Mouse (Mus musculus) cerebellum, postnatal 14 days (tissue): ENCODE results near the gene Dbx1.

ENCODE experiments used
- DNase-seq, 2 experiments: peaks; one replicate each; pipeline ENCODE4 v3.0.0; 2021; ENCODE audit warnings: mixed read lengths in 2 of 2

The Dbx1 gene

DNA sequence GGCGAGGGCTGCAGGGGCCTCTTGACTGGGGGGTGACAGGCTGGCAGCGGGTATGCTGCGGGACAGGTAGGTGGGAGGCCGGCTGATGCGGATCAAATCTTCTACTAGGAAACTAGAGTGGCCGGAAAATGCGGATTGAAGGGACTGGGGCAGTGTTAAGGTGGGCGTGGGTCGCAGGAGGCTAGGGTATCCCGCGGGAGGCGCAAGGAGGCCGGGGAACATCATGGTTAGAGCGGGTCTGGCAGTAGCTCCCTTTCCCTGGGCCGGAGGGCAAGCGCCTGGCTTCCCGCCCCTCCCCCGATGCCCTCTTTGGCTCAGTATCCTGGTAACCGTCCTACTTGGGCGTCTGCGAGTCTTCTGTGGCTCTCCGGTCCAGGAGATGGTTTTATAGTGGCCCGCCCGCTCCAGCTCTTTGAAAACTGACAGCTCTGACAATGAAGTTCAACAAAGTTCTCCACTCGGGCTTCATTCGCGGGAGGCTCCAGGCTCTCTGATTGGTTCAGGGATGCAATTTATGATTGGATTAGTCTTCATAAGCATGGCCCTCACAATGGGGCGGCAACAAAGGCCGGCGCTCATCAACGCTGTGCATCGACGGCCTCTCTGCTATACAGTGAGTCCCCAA is at the start of gene Dbx1:
Gene Dbx1 (minus strand): TSS at position 359 of the 625 bp plus-strand sequence.
- no peak for DNase-seq

DNA sequence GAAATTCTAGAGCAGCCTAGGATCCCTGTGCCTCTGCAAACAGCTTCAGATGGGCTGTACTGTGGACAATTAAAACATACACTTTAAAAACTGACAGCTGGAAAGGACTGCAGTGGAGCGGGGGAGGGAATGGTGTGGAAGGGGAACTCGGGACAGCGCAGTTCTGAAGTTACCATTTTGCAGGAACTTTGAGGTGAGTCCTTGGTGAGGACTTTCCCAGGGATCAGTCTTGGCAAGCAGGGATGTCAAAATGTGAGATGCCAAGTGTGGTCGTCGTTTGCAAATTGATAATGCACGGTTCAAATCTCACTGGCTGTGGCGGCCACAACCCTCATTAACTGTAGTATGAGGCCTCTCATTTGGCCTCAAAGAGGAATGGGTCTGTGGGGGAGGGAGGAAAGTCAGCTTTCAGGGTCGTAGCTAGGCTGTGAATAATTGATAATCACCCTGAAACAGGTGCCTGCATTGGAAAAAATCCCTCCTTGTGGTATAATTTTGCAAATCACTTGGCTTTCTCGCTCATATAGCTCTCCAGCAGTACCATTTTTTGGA is 42.3 kb upstream of the Dbx1 start:
- DNase-seq, result no peak

DNA sequence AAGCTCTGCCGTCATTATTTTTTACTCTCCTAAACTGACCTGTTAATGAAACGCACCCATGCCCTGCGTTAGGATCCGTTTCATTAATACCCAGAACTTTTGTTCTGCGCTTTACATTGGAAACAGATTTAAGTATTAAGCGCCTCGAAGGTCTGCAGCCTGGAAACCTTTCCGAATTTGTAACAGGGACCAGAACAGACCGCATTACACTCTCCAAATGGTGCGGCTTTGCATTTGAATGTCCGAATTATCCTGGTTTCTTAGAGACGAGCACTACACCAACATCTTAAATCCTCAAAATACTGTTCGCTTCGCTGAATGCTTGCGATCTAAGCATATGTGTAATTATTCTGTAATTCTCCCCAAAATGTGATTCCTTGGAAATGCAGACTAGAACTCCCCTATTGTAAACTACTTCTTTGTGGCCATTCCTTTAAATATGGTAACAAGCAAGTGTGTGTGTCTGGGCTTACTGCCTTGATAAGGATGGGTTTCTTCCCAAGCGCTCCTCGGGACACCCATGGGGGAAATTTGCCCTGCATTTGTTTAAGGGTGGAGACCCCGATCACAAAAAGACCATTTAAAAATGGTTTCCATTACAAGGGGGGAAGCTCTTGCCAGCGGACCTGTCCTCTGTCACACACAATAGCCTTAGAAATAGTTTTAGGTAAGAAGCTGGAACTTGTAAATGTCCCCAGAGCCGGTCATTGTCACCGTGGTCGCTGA is 41.6 kb upstream of the Dbx1 start:
- DNase-seq, result no peak

DNA sequence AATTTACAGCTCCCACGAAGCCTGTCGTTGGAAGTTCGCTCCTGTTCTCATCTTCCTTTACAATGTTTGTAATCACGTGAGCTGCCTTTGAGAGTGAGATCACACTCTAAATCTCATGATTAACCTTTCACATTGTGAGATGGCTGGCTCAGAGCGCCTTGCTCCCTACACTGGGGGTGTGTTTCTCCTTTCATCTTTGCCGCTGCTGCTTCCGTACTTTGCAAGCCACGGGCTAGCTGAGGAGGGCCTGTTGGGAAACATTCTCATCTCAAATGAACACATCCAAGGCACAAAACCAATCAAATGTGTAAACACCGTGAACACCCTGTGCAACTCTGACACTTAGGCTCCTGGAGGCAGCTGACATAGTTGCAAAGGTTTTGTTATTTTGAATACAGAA is 40.5 kb upstream of the Dbx1 start:
- DNase-seq, result no peak

DNA sequence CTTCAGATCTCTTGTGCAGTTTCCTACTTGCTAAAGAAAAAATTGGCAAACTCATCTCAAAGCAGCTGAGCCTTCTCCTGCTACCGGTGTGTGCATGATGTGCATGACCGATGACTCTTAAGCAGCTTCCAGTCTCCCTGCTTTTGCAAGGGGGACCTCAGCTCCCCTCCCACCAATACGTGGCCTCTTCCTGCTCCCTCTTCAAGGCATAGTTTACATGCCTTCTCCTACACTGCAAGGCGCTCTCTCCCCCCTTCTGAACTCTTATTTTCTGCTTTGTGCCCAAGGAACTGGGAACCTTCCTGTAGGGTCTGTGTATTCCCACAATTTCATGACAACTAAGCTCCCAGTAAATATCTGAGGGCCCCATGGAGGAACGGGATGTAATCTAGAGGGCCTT is 40.0 kb upstream of the Dbx1 start:
- DNase-seq, result no peak

DNA sequence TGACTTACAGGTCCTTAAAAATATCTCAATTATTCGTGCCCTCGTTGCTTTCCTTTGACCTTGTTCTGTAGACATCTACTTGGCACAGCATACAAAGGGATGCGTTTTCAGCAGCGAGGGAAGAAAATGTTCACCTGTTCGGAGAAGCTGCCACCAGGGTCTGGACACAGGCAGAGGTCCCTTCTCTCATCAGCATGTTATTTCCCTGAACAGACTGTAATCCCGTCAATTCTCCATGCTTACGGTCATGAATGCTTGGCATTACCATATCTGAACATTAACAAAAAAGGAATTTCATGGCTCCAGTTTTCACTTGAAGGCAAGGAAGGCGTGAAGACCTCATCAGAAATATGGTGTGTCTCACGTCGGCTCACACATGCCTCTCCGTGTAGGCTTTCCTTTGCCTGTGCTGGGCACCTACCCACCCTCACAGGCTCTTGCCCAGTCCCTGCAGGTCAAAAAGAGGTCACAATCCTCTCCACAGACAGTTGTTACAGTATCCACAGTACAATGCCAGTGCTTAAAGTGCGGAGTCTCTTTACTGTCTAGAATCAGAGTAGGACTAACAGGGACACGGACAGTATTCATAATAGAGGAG is 31.7 kb upstream of the Dbx1 start:
- no peak for DNase-seq

DNA sequence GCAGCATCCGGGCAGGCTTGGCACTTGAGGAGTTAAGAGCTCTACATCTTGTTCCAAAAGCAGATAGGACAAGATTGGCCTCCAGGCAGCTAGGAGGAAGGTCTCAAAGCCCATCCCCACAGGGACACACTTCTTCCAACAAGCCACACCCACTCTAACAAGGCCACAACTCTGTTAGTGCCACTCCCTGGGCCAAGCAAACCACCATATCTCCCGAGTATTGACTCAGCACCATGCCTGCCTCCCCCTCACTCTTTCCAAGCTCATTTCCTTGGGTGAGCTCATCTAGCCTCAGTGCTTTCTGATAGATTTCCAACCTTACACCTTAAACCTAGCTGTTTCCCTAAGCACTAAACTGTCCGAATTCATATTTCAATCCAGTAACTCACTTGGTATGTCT is 26.9 kb upstream of the Dbx1 start:
- DNase-seq, result no peak

DNA sequence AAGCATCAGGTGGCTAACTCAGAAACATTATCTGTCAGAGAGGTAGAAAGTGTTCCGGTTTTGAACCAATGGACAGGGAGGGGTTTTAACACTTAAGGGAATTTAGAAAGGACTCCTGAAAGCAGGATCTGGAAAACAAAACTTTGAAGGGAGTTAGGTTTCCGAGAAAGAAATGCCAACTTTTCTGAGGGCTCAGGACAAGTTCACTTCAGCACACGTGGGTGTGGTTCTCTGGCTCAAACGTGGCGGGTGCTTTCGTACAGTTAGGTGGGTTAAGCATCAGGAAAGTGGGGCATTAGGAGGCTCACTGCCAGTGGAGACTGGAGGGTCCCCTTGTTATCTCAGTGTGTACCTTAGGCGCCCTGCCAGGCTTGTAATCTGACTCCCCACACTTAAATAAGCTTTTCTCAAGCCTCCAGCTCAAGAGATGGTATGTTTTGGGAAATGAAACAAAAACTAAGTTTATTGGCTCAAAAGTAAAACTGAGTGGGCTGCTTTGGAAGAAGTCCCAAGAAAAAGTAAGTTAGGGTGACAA is 25.9 kb upstream of the Dbx1 start:
- no peak for DNase-seq

DNA sequence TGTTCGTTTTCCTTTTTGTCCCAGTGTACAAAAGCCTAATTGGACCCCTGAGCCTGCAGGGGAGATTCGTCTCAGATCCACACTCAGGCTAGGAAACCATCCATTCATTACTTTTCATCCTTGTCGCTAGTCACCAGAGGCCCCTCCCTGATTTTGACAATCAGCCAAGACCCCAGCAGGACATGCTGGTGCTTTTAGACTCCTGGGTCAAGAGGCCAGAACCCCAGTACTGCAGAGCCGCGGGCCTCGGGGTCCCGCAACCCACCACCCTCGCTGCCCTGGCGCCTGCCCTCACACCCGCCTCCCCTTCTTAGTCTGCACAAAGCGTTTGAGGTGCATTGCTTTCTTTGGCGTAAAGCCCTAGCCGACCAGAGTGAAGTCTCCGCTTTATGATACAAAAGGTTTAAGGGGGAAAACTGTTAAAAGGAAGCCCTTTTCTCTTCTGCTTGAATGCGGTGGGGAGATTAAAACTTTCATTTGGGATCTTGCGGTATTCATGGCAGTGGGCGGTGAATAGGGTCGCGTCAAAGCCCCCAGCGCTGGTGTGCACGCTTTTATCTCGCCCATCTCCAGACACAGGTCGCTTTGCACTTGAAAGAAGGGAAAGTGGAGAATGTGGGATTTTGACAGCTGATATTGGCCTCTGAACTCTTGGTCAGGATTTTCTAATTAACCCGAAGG is 25.3 kb upstream of the Dbx1 start:
- no peak for DNase-seq

DNA sequence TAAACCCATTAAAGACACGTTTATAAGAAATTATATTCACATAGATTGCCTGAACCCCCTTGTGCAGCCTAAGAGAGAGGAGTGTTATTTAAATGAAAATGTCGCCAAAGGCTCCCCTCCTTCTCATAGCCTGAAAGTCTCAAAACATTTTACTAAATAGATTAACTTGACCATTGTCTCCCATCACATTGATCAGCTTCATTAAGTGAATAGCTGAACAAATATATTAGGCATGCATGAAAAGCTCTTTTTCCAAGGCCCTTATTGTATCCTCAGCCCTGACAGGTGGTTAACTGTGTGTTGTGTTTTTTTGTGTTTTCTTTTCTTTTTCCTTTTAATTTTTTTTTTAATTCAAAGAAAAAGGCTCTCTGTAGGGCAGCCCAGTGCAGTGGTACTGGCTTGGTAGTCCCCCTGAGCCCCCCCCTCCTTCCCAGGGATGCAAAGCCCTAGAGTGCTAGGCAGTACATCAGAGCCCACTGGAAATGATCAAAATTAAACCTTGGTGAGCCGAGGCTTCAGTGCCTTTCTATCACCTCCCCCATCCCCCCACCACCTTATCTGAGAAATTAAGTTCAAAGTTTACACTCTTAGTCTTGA is 4.2 kb upstream of the Dbx1 start:
- no peak for DNase-seq

DNA sequence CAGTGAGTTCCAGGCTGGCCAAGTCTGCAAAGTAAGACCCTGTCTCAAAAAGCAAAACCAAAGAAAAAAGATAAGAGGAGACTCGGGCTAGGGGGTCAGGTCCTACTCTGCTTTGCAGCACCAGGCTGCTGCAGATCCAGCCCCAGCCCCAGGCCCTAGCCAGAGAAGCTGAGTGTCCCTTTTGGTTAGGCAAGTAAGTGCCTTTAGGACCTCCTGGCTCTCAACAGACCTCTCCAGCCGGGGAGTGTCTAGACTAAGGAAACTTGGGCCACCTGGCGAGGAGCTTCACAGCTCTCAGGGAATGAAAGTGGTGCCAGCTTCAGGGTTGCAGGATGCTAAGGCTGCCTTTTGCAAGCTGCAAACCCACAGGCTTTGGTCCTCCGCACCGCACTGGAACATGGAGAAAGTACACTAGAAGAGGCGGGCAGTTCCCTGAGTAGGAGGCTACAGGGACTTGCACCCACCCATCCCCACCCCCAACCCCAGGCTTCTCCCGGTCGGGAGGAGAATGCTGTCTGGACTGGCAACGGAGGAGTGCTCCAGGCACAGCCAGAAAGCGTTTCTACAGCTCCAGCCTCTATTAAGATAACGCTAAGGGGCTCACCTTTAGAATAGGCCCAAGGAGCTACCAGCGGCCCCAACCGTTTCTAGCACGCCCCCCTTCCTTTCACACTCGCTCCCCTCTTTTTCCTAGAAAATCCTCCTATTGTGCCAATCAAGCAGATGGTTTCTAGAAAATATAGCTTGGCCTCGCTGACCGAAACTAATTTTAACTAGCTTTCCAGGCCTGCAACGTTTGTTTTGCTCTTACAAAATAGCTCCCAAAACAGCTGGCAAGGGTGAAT is 3.4 kb upstream of the Dbx1 start:
- no peak for DNase-seq

DNA sequence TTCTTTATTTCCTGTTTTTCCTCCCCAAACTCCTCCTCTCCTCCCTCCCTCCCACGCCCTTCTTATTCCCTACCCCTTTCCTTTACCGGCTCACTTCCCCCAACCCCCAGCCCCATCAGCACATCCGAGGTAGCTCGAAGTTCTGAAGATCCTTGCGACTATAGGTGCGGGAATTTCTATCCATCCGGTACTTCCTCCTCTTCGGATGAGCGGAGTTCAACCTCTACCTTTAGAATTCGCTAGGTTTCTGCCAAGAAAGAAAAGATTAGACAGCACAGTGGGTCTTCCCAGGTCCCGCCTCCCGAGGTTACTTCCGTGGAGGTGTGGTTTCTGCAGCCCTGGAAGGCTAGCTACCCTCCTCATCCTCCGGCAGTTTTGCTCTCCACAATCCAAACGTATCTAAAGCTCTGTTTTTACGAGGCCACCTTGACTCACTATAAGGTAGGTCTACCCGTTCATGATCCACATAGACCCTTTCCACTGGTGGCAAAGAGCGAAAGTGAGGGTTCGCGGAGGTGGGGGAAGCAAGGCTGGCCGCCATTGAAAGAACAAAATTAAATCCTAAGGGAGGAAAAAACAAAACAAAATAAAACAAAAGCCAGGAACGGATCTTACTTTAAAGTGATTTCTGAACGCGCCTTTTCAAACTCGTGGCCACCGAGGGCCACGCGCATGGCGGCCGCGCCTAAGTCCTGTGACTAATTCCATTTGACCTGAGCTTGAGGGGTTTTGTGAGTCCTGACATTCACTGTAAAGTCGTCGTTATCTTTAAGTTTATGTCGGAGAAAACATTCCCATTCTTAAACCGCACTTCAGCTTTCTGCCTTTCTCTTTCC is 2.5 kb upstream of the Dbx1 start:
- no peak for DNase-seq

DNA sequence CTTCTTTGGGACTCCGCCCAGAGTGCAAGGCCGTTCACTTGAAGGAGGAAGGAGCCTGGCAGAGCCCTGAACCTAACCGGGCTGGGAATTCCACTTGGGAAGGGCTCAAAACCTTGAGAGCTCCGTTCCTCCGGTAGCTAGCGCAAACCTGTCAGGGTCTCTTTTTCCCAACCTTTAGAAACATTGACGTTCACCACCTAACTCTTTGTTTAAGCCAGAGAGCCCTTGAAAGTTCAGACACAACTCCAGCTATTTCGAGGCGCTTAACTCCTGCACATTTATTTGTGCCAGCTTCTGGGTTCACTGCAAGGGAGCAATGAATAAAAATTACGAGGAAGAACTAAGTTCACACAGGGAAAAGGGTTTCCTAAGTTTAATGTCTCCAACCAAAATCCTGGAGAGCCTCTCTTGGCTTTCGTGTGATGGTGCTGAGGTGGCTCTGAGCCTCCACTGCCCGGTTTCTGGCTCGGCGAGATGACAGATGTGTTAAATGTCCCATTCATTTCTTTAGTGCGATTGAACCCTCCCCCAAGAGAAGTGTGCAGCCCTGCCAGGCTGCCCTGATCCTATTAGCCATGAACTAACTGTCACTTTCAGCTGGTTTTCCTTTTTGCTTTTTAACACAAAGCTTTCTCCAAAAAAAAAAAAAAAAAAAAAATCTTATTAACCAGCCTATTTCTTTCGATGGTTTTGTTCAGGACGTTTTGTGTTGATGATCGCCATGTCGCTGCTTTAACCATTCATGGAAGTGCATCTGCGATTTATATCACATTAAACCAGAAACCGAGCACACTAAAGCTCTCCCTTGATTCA is 1.4 kb upstream of the Dbx1 start:
- DNase-seq, result no peak

DNA sequence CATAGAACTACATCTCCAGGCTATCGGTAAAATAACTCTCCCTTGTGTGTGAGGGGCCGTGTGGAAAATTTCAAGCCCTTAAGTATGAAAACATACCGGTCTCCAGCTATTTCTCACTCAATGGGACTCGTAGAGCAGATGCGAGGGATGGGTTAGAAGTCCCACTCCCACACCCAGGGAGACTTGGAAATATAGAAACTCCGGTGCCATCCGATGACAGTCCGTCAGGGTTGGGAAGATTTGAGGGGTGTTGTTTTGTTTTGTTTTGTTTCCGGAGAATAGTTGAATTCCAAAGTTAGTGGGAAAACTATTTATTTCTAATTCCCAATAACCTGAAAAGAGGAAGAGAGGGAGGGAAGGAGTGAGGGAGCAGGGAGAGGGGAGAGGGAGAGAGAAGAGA is 632 bp upstream of the Dbx1 start:
- no peak for DNase-seq

DNA sequence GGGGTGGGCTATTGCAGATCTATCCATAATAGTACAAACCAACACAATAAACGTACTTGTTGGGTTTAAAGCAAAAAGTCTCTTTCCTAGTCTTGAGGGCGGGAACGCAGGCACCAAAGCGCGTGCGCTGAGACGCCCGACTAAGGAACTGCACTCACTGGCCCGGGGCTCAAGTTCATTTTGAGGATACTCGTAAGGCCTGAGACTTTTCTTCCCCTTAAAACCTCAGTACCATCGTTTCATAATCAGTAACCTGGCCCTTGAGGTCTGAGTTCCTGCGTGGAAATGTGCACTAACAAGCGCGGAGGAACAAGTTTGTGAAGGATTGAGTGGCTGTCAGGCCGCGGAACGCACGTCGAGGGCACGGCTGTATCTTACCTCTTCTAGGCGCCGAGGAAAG is 678 bp downstream of the Dbx1 start:
- no peak for DNase-seq

DNA sequence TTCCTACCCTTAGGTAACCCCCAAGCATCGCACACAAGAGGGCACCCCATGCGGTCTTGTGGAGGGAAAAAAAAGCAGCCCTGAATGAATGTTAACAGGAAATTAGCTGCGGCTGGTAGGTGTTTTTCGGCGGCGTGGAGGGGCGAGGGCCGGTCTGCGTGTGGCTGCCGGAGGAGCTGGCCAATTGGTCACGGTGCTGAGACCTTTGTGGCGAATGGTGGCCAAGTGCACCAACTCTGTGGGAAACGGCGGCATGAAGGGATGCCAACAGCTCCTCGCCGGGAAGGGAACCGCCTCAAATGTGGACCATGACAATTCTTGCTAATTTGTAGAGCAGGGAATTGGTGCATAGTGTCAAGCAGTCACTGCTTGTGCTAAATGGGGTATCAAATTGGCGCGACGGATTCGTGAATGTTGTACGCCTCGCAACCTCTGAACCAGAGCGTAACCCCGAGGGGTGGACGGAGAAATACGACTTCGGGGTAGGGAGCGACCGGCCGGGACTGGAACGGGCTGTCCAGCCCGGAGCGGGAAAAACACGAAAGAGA is 1.5 kb downstream of the Dbx1 start:
- DNase-seq, result peak in 1 of 2 experiments; percentile 20

DNA sequence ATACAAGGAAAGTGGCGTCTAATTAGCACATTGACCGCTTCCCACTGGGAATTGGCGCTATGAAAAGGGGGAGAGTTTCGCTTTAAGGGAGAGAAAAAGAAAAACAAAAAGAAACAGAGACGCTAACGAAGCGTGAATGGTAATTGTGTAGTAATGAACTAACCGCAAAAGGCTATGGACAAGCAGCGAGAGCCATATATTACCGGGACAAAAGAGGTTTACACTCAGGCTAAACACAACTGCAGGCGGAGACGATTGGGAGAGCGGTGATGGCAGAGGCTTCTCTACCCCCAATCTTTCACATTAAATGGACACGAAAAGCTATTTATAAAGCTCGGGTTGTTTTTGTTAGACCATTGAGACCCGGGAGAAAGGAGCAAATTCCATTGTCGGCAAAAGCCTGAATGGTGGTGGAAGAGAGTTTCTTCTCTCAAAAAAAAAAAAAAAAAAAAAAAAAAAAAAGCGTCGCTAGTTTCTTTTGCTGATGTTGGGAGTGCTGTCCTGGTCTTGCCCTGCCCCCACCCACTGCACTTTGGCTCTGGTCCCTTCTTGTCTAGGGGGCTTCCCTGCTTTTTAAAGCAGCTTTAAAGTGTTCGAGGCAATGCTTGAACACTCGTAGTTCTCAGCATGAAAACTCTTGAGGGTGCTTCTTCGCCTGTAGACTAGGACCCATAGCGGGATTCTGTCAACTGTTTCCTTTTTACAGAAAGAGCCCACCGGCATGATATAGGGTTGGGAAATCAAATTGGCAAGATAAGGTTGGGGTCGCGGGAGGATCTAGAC is 2.2 kb downstream of the Dbx1 start:
- DNase-seq, result peak in 1 of 2 experiments; percentile 14

DNA sequence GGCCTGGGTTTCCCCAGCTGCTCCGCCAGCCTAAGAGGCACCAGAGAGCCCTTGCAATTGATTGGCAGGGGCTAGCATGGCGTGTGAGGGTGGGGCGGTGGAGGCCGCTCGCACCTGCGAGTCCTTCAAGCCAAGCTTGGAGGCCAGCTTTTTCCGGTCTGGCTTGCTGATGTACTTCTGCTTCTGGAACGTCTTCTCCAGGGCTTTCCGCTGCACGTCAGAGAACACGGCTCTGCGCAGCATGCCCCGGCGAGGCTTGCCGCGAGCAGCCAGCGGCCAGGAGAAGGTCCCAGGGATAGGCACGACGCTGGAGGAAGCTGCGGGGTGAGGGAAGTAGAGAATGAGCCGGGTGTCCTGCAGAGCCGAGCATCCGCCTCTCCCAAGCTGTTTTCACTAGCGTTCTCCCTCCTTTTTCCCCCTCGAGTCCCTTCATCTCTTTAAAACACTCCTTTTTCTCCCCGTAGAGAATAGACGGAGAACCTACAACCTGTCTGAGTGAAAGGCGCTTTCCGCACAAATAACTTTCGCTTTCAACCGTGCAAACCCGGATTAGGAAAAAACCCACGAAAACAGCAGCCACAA is 3.2 kb downstream of the Dbx1 start:
- peak in 1 of 2 experiments; percentile 15 for DNase-seq
